Mouse (Mus musculus) naive thymus-derived CD4-positive, alpha-beta T cell, adult 5 months (primary cell): Measurements from ENCODE around the gene Atxn7l2. TPM values are rescaled to one million over a fixed set of nuclear protein-coding genes. Genes with fewer than 3 reads are reported as not detected.

Experiments
- polyA plus RNA-seq: library from polyadenylated mRNA; unstranded; fragments of 100-300 nt; shearing (Covaris generic); gene quantifications from one replicate; pipeline ENCODE4 v1.2.1, GENCODE M21; 2017

Atxn7l2 gene
- 24.0 TPM for polyA plus RNA-seq

DNA sequence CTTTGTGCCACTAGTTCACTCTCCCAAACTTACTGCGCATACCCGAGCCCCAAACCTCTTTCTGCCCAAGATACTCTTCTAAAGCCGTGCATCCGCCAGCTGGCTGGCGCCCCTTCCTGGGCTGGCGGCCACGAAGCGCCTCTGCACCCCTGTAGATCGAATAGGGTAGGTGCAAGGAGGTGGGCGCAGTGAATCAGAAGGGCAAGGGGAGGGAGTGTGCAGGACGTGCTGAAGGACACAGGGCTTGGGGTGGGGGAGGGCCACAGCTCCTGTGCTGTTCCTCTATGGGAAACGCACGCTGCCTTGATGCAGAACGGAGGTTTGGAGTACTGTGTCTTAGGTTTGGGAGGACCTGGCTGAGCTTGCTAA lies at the start of gene Atxn7l2:
Gene Atxn7l2, minus strand, starts transcription at position 164 of the 369 bp plus-strand sequence.

DNA sequence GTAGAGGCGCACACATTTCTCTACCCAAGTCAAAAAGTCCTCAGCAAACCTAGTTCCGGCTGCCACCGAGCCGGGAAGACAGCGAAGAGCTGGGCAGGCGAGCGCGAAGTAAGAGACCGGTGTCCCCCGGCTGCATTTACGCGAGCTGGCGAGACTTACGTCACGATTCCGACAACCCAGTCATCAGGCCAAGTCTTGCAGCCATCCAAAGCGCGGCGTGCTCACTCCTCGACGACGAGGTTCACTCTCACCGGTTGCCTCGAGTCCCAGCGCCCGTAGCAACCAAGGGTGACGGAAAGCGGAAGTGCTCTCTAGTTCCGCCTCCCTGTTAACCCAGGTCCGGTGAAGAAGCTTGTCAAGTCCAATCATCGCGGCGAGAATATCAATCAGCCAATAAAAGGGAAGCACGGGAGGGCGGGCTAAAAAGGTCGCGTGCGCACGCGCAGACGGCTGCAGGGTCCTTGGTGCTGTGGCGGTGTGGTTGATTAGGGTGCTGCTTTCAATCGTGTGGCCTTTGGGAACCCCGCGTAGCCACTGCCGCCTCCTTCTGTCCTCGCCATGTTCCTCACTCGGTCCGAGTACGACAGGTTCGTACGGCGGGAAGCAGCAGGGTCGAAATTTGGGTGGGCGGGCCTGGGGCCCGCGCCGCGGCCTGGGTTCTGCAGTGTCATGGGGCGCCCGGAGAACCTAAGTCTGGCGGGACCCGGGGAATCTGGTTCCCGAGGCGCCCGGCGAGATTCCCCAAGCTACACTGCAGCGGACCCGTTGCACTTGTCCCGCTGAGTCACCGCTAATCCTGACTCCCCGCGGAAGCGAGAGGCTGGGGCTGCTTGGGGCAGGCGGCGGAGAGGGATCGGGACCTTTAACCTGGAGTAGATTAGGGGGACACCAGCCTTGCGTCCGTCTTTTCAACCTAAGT lies 46.2 kb upstream of the Atxn7l2 start, which contains the start of gene Psma5:
Gene Psma5, plus strand, starts transcription at position 208 of the 919 bp plus-strand sequence.

DNA sequence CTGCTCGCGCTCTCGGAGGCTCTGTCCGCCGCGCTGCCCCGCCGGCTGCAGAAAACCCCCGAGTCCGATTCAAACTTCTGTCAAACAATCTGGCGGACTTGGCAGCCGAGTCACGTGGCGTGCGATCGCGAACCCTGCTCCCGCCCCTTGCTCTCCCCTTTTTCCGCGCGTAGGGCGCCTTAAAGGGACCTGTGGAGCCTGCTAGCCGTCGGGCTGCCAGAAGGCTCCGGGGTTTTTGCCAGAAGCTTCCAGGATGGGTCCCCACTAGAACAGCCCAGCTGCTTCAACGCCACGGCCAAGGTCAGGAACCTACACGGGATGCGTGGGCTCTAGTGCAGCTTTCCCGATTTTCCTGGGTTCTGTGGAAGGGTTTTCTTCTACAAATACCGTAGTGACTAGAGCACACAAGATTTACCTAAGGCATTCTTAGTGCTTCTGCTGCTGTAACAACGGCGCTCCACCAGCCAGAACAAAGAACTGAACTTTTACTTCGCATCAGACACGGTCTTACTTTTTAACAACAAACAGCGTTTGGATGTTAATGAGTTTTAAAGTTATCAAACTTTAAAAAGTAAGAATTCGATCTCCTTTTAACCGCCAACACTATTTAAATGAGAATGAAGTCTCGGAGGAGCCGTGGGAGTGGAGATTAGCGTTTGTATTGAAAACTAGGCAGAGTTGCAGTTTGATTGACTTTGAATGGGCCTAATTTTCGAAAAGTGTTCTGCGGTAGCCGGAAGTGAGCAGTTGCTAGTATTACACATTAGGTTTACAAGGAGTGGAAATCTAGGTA lies 16.0 kb upstream of the Atxn7l2 start, which contains the start of gene Sypl2:
Gene Sypl2, minus strand, starts transcription at position 91 of the 793 bp plus-strand sequence.

DNA sequence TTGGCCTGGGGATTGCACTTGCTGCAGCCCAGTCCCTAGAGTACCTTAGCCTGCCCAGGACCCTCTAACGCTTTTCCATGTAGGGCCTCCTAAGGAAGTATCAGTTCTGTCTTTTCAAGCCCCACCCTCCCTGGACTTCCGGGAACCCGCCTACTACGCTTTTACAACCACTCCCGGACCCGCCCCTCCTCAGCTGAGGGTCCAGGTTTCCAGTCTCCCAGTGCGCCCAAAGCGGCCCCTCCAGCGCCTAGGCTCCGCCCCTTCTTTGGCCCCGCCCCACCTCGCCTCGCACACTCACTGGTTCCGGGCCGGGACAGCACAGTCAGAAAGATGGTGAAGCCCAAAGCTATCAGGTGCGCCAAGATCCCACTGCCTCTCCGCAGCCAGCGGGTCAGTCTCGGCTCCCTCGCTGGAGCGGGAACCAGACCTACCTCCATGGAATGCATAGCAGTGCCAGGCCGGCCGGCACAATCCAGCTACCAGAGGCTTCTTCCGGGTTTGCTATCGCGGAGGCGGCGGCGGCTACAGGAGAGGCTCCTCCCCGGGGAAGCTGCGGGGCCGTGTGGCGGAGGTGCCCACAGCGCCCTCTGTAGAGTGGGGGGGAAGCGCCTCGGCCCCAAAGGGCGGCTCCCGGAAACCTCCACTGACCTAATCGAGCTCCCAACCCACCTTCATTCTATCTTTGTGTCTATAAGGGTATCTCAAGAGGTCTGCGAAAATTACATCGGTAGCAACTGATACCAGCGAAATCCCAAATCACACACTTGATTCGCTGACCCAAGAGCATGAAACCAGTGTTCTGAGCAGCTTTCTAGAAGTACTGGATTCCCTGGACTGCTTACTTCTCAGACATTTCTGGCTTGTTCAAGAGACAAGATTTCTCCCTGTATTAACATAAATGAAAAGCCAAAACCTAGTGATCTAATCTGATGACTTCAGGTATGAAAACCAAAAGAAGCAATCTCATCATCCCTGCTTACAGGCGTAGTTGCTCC lies 10.1 kb downstream of the Atxn7l2 start, which contains the start of gene Cyb561d1:
Gene Cyb561d1, minus strand, starts transcription at position 884 of the 995 bp plus-strand sequence.

DNA sequence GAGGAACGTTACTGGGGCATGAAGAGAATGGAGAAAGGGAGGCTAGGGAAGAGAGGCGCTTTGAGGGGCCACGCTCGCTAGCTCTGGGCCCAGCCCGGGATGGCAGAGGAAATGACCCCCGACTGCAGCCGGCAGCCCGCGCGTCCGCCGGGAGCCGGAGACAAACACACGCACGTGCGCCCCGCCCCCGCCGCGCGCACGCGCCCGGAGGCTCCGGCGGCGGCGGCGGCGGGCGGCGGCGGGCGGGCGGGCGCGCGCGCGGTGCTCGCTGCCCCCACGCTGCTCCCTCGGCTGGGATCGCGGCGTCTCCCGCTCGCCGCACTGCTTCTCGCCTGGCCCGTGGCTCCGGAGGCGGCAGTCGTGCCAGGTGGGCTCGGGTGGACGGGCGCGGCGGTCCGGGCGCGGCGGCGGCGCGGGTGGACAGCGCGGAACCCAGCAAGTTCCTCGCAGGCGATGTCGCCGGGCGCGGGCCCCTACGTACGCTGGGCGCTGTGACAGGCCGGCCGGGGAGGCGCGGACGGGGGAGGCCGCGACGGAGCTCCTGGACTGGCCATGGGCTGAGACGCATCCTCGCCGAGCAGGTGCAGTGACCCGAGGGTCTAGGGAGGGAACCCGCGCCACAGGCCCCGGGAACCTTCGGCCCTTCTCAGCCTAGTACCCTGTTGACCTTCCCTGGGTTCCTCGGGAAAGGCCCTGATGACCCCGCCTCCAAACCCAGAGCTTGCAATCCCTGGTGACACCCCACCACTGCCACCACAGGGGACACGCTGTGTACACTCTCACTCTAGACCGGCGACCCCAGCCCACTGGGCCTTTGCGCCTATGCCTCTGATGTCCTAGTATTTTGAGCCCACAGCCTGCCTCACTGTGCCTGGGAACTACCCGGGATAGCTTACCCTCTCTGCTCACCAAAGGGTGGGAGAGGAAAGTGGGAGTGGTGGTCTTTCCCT lies 24.4 kb downstream of the Atxn7l2 start, which contains the start of gene Amigo1:
Gene Amigo1, plus strand, starts transcription at position 238 of the 950 bp plus-strand sequence.

DNA sequence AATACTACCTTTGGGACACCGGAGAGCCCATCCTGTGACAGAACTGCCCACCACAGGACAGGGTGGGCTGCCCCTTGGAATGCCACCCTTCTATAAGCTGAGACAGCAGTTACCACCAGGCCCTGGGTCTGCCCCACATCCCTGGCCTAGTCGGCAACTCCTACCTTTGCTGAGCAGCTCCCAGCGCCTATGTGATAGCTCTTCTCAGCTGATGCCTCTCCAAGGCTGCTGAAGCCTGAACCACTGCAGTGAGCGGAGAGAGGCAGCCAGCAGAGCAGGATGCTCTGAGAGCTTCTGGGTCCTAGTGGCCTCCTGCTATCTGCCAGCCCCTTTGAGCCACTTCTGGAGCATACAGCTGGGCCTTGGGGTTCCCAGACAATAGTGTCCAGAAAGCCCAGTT lies 56.1 kb downstream of the Atxn7l2 start, which contains the start of gene Gpr61:
Gene Gpr61, minus strand, starts transcription at position 227 of the 400 bp plus-strand sequence.

Other genes starting within 250 kb of the Atxn7l2 start
- not detected for gene Gstm3, start 241.7 kb downstream of the Atxn7l2 start, polyA plus RNA-seq
- gene Gstm2, start 224.5 kb downstream of the Atxn7l2 start, polyA plus RNA-seq, result not detected
- 3.6 TPM for gene Gstm1, start 193.0 kb downstream of the Atxn7l2 start, polyA plus RNA-seq
- gene Gstm4, start 166.0 kb downstream of the Atxn7l2 start, polyA plus RNA-seq, result 4.5 TPM
- gene Ampd2, start 124.3 kb downstream of the Atxn7l2 start, polyA plus RNA-seq, result 30.4 TPM
- not detected for gene Gnat2, start 118.1 kb downstream of the Atxn7l2 start, polyA plus RNA-seq
- gene Gnai3, start 64.8 kb downstream of the Atxn7l2 start, polyA plus RNA-seq, result 201 TPM
- gene Gpr61, start 56.1 kb downstream of the Atxn7l2 start, polyA plus RNA-seq, result not detected
- 1.6 TPM for gene Amigo1, start 24.6 kb downstream of the Atxn7l2 start, polyA plus RNA-seq
- 19.6 TPM for gene Cyb561d1, start 9.7 kb downstream of the Atxn7l2 start, polyA plus RNA-seq
- not detected for gene Sypl2, start 15.7 kb upstream of the Atxn7l2 start, polyA plus RNA-seq
- 62.3 TPM for gene Psma5, start 46.0 kb upstream of the Atxn7l2 start, polyA plus RNA-seq
- gene Sort1, start 73.1 kb upstream of the Atxn7l2 start, polyA plus RNA-seq, result not detected
- gene Mybphl, start 154.0 kb upstream of the Atxn7l2 start, polyA plus RNA-seq, result not detected
- 0.27 TPM for gene Psrc1, start 172.9 kb upstream of the Atxn7l2 start, polyA plus RNA-seq
- 1.1 TPM for gene Celsr2, start 204.6 kb upstream of the Atxn7l2 start, polyA plus RNA-seq
- 150 TPM for gene Sars, start 234.3 kb upstream of the Atxn7l2 start, polyA plus RNA-seq